Mouse (Mus musculus) olfactory bulb, adult 2 months (tissue): ENCODE data around the gene Slc39a1.

Experiments used
- CTCF ChIP-seq: fragments of 200-500 bp; IDR thresholded peaks from 2 replicates; pipeline ENCODE4 v1.5.1; 2012; ENCODE audit warnings: low read depth, mild to moderate bottlenecking, low read length, moderate library complexity; ENCODE audit not compliant: insufficient read depth
- POLR2A ChIP-seq: fragments of 200-500 bp; IDR thresholded peaks from 2 replicates; pipeline ENCODE4 v1.6.1; 2012; ENCODE audit warnings: mild to moderate bottlenecking, low read depth, low read length, moderate library complexity; ENCODE audit not compliant: insufficient read depth

- TF ChIP-seq POLR2A (no peak), CTCF (no peak)
These were observed 36.2 kb downstream of the Slc39a1 start for GRCm38 (mm10) chr3:90284150-90284549.
